Mouse (Mus musculus): ENCODE results near the gene Ccdc65.
A peak's percentile ranks its signal among the peaks of the same experiment; 100 is the strongest.

DNA sequence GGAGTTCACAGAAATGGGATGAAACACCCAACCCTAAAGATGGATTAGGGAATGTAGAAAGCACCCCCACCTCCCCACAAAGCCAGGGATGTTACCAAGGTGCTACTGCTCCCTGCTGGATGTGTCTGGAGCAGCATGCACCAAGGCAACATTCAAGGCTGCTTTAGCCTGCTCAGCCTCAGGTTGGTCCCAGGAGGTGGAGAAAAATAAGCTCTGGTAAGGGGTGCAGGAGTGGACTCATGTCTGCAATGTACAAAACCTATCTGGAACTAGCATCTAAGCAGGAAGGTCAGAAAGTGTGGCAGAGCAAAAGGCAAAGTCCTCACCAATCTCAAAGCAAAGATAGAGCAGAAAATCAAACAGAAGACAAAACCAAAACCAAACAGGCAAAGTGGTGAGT lies 29.9 kb downstream of the Ccdc65 start:
- peak; percentile 44; the same call in 1 of the 2 replicates for TF ChIP-seq CTCF (IDR thresholded peaks at IDR 0.05; ENCODE audit: borderline replicate concordance, insufficient read depth, low read length)
- no peak for TF ChIP-seq POLR2A (IDR thresholded peaks at IDR 0.05; ENCODE audit: low read depth, low read length)

All from embryonic fibroblast, embryonic 13.5 days (primary cell).